Mouse (Mus musculus): ENCODE measurements around the gene Rad17.

Rad17 gene

DNA sequence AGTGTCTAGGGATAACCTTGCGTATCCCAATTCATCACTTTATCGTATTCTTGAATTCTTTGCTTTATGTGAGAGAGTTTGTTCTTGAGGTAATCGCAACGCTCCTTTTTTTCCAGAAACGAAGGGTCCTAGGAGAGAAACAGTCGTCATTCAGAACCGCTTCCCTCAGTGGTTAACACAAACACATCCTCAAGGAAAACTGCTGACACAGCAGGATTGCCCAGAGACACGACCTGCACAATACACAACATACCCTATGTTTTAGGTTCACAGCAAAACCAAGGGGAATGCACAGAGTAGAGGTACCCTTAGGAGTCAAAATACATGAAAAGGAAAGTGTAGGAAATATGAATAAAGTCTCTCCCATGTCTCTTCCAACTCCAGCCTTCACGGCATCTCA is 53.6 kb downstream of the Rad17 start:
- TF ChIP-seq GATA4 (IDR thresholded peaks at IDR 0.05; ENCODE audit: insufficient replicate concordance, low read length): no peak

DNA sequence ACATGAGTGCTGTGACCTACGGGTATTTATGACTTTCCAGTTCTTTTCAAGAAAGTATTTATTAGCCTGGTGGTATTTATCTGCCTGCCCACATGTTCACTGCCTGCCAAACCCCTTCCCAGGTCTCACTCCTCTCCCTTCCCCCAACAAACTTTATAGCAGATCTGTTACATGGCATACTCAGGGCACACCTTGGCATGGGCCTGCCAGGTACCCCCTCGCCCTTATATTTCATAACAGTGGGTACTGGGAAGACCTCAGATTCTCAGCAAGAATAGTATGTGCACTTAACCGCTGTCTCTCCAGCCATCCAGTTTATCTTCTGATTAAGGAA is 55.3 kb downstream of the Rad17 start:
- TF ChIP-seq GATA4 (IDR thresholded peaks at IDR 0.05; ENCODE audit: insufficient replicate concordance, low read length): no peak

DNA sequence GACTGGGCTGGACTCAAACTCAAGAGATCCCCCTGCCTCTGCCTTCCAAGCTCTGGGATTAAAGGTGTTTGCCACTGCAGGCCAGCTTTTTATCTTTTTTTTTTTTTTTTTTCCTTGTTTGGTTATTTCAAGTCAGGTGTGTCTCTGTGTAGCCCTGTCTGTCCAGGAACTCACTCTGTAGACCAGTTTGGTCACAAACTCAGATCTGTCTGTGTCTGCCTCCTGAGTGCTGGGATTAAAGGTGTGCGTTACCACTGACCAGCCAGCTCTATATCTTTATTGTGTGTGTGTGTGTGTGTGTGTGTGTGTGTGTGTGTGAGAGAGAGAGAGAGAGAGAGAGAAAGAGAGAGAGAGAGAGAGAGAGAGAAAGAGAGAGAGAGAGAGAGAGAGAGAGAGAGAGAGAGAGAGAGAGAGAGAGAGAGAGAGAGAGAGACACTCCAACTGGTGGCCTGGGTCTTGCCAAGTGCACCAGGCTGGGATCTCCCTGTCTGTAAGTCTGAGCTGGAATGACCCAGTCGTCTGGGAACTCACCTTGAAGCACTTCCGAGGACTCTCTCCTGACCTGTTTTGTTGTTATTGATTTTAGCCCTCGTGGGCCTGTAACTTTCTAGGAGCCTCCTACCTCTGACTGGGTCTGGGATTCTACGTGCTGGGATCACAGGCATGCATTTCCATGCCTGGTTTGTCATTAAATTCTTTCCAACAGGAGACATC is 55.9 kb downstream of the Rad17 start:
- TF ChIP-seq GATA4 (IDR thresholded peaks at IDR 0.05; ENCODE audit: insufficient replicate concordance, low read length): no peak

DNA sequence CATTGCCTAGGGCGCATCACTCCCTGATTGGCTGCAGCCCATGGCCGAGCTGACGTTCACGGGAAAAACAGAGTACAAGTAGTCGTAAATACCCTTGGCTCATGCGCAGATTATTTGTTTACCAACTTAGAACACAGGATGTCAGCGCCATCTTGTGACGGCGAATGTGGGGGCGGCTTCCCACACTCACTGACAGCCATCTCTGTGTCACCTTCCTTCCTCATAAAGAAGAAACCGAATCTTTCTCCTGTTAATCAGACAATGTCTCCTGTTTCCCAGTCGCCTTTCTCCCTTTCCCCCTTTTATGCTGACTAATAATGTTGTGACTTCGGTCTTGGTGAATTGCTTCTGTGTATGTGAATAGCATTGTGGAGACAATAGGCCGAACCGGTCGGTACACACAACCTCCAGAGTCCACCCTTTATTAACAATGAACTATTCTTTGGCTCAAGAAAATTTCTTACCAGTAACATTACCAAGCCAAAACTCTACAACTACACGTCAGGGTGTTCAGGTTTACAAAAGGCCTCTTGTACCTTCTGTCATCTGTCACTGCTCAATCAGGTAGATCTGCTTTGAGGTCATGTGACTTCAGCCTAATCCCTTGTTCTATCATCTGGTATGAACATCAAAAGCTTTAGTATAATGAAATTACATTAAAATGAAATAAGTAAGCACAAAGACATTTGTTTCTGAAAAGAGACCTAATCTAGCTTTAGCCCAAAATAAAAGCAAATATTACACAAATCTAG is 56.6 kb downstream of the Rad17 start:
- no peak for TF ChIP-seq GATA4 (IDR thresholded peaks at IDR 0.05; ENCODE audit: insufficient replicate concordance, low read length)

DNA sequence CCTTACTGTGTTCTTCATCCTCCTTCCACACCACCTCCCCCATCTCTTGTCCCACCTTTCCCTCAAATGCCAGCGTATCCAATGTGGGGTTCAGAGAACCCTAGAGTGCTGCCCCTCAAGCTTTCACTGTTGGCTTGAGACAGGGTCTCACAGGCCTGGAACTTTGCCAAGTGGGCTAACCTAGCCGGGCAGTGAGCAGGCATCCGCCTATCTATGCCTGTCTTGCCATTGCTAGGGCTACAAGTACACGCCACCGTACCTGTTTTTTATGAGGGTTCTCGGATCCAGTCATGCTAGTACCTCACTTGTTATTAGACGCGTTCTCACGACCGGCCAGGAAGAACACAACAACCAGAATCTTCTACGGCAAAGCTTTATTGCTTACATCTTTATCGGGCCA is 62.2 kb downstream of the Rad17 start:
- no peak for TF ChIP-seq GATA4 (IDR thresholded peaks at IDR 0.05; ENCODE audit: insufficient replicate concordance, low read length)

DNA sequence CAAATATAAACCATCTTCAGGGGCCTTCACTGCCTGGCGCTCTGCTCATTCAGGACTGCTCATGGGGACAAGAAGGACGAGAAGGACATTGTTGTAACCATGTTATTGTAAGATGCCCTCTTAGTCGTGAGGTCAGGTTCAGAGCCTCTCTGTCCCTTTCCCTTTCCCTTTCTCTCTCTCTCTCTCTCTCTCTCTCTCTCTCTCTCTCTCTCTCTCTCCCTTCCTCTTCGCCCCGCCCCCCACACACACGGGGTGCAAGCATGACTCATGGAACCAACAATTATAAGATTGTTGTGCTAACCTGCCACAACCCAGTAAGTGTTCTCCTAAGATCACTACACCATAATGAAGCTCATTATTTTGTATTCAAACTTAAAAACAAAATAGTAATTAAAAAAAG is 68.7 kb downstream of the Rad17 start:
- no peak for TF ChIP-seq GATA4 (IDR thresholded peaks at IDR 0.05; ENCODE audit: insufficient replicate concordance, low read length)

DNA sequence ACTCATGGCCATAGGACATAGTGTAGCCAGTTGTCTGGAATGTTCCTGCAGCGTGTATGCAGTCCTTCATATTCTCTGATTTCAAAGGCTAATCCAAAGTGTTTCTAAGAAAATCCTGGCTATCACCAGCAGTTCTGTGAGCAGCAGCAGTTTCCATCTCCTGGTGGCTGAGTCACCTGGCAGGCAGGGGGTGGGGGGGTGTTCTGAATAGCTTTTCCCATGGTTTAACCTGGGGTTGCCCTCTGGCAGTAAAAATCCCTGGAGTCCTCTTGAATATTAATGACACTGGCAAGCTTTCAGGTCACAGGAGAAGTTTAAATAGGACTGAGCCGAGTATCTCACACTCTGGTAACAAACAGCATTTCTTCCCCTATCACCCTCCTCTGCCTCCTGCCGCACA is 69.2 kb downstream of the Rad17 start:
- TF ChIP-seq GATA4 (IDR thresholded peaks at IDR 0.05; ENCODE audit: insufficient replicate concordance, low read length): no peak

DNA sequence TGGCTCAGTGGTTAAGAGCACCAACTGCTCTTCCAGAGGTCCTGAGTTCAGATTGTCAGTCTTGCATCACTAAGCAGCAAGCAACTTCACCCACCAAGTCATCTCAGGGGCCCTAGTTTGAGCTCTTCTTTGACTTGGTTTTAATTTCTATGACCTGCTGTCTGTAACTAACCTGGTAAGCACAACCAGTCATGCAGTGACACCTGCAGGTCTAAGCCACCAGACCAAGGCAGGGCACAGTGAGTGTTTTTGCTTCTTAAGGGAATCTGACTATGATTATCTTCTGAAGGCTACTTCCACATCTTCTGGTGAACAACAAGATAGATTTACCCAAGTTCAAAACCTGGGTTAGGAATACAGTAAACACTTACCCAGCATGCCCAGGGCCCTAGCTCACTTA is 70.9 kb downstream of the Rad17 start:
- no peak for TF ChIP-seq GATA4 (IDR thresholded peaks at IDR 0.05; ENCODE audit: insufficient replicate concordance, low read length)

DNA sequence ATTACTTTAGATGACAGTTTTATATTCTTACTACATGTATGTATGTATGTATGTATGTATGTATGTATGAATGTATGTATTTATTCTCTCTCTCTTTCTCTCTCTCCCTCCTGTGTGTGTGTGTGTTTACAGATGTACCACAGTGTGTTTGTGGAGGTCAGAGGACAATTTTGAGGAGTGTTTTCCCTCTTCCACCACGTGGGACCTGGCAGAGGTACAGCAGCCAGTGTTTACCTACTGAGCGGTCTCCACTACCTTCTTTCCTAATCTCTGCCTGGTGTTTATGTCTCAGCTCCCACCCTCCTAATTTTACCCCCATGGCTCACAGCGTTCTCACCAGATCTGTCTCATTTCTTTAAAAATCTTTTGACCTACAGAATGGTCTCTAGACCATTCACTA is 71.6 kb downstream of the Rad17 start:
- no peak for TF ChIP-seq GATA4 (IDR thresholded peaks at IDR 0.05; ENCODE audit: insufficient replicate concordance, low read length)

DNA sequence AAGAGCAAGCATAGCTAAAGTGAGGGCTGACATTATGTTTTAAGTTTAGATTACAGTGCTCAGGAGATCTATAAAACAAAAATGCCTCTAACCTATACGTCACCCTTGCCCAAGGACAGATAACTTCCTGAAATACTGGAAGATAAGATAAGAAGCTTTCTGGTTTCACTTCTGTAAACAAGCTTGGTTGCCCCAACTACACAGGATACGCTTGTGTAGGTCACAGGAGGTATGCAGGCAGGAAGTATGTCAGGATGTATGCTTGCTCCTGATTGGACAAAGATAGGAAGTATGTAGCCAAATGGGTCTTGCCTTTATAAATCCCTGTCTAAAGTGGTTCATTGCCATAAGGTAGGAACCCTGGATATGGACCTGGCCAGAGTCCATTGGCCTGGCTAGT is 74.9 kb downstream of the Rad17 start:
- TF ChIP-seq GATA4 (IDR thresholded peaks at IDR 0.05; ENCODE audit: insufficient replicate concordance, low read length): peak; percentile 72; the same call in 1 of the 2 replicates

DNA sequence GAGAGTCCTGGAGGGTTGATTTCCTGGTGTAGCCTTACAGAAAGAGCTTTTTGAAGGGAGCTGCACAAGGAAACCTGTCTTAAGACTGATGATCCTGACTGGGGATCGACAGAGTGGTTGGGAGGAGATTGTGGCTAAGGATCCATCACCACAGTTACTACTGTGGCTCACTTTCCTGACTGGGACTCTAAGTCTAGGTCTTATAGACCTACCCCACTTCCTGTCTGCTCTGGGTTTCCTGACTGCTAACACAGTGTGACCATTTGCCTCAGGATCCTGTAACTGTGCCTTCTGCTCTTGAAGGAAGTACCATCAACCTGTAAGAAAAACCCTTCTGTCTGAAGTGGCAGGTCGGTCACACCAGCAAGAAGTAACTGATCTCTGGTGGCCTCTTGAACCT is 80.1 kb downstream of the Rad17 start:
- no peak for TF ChIP-seq GATA4 (IDR thresholded peaks at IDR 0.05; ENCODE audit: insufficient replicate concordance, low read length)

DNA sequence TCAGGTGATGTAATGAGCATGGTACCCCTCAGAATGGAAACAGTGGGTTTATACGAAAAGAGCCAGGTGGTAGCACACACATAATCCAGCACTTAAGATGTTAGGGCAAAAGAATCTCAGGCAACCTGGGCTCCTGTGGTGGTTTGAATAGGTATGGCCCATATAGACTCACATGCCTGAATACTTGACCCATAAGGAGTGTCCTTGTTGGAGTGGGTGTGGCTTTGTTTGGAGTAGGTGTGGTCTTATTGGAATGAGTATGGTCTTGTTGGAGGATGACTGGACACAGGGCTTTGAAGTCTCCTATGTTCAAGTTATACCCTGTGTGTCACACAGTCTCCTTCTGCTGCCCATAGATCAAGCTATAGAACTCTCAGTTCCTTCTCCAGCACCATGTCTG is 82.5 kb downstream of the Rad17 start:
- TF ChIP-seq GATA4 (IDR thresholded peaks at IDR 0.05; ENCODE audit: insufficient replicate concordance, low read length): no peak

Measured in liver, adult (tissue).